Mouse (Mus musculus) adrenal gland, adult 10 weeks (tissue): ENCODE results near the gene Gm11239. TPM values are rescaled to one million over a fixed set of nuclear protein-coding genes. Genes with fewer than 3 reads are reported as not detected.

Experiments used
- polyA plus RNA-seq: library from polyadenylated mRNA; stranded (reverse); fragments of 350-450 nt; fragmentation: Illumina TruSeq; extraction: RNeasy Lipid Tissue Mini Kit (QIAGEN cat#74804); gene quantifications from one replicate; pipeline ENCODE4 v1.2.3, GENCODE M21; 2014; ENCODE audit warnings: low read depth, low replicate concordance

Gm11239 gene
- polyA plus RNA-seq = not detected

DNA sequence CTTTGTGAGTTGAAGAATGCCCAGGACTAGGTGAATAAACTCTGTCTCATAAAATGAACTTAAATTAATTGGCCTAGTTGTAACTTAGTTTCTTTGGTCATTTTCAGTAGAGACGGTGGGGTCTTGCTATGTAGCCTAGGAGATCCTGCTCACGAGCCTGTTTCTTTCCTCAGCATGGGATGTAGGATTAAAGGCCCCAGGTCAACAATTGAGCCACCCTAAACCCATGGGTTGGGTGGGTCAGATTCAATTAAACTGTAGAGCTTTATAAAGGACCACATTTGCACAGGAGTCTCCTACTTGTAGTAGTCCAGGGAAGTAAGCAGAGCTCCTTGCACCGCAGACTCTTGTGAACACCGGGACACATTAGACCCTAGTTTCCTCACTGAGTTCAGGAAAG is at the start of gene Gm11239:
TSS of gene Gm11239 (plus strand) at position 301 of the 400 bp plus-strand sequence.

DNA sequence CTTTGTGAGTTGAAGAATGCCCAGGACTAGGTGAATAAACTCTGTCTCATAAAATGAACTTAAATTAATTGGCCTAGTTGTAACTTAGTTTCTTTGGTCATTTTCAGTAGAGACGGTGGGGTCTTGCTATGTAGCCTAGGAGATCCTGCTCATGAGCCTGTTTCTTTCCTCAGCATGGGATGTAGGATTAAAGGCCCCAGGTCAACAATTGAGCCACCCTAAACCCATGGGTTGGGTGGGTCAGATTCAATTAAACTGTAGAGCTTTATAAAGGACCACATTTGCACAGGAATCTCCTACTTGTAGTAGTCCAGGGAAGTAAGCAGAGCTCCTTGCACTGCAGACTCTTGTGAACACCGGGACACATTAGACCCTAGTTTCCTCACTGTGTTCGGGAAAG is 45.5 kb upstream of the Gm11239 start, which contains the start of gene Gm11237:
TSS of gene Gm11237 (plus strand) at position 301 of the 400 bp plus-strand sequence.

GRCm38 (mm10) chr4:73637821-73638220 is 30.3 kb upstream of the Gm11239 start, which contains the start of gene Gm11236:
Gm11236 (plus strand) TSS chr4:73638121.

GRCm38 (mm10) chr4:73683216-73683615 is 15.1 kb downstream of the Gm11239 start, which contains the start of gene Gm428:
Gm428 (plus strand) TSS chr4:73683516.

Other genes starting within 250 kb of the Gm11239 start
- not detected for gene Gm11238, start 60.5 kb upstream of the Gm11239 start, polyA plus RNA-seq
- not detected for gene Gm11237, start 45.4 kb upstream of the Gm11239 start, polyA plus RNA-seq
- gene Gm11236, start 30.2 kb upstream of the Gm11239 start, polyA plus RNA-seq = not detected
- not detected for gene Gm428, start 15.2 kb downstream of the Gm11239 start, polyA plus RNA-seq
- 0.12 TPM for gene Rasef, start 122.6 kb downstream of the Gm11239 start, polyA plus RNA-seq
- gene Gm11758, start 207.9 kb downstream of the Gm11239 start, polyA plus RNA-seq = not detected
- not detected for gene Gm11757, start 222.8 kb downstream of the Gm11239 start, polyA plus RNA-seq
- gene Gm13871, start 237.6 kb downstream of the Gm11239 start, polyA plus RNA-seq = not detected